Mouse (Mus musculus) ovary, postnatal 36 days (tissue): ENCODE data around the gene Tmem128.

Experiments used
- DNase-seq: peaks from one replicate; pipeline ENCODE4 v3.0.0; 2022; ENCODE audit warnings: low spot score, mixed read lengths

Tmem128 gene

DNA sequence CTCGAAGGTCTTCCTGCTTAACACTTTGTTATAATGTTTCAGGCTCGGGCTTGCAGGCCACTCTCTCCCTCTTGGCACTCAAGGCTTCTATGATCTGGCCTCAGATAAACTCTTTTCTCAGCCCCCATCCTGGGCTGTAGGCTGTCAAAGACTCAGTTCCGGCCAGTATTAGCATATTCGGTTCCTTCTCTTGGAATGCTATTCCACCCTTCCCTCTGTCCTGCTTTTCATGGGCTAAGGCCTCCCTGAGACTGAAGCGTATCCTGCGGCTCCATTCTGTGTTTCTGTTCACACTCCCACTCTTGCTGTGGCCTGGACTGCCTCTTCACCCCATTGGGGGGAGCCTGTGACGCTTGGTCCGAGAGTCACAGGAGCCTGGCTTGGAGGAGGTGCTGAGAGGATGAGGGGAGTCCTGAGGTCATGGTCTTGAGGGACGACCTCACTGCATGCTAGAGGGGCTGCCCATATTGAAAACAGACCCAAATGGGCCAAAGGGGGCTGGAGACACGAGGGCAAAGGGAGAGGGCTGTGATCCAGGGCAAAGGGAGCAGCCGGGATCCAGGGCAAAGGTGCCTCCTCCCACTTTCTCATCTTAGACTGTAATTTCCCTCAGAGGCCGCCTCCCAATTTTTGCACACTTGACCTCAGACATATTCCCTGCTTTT lies 18.1 kb downstream of the Tmem128 start:
- no peak for DNase-seq

DNA sequence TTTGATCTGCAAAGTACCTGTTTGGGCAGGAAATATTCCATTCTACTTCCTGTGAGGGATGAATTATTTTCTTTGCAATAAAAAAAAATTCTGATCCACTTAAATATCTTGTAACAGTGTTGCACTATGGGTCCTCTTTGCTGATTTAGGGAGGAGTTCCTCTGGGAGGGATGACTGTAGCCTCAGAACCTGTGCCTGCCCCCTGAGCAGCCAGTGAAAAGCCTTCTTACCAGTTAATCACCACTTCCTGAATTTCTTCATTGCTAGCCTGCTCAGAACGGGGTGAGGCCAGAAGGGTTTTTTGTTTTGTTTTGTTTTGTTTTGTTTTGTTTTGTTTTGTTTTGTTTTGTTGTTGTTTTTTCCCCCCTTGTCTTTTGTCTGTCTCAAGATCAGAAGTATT lies 20.1 kb downstream of the Tmem128 start:
- DNase-seq = no peak

DNA sequence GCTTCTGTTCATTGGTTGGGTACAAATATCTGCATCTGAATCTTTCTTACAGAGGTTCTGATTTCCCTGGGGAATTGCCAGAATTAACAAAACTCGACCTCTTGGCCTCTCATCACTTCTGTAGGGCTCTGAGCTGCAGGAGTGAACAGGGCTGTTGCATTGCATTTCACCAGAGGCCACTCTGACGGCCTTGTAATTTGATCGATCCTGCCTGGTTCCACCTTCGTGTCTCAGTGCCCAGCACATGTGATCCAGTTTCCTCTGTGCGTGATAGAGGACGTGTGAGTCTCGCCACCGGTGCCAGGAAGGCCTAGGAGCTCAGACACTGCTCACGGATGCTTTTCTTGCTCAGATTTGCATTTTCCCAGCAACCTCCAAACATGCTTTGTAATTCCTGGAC lies 25.7 kb downstream of the Tmem128 start:
- DNase-seq = no peak

DNA sequence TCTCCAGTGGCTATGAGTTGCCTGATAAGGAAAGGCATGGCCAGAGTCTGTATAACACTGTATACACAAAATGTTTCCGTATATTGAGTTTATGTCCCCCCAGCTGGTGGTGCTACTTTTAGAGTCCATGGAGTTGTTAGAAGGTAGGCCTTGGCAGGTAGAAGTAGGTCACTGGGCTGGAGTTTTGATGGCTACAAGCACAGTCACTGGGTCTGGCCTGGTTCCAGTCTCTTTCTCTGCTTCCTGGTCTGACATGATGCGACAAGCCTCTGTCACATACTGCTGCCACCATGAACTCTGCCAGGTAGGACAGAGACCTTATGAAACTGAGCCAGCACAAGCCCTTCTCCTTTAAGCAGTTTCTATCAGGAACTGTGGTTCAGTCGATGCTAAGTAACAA lies 28.5 kb downstream of the Tmem128 start:
- no peak for DNase-seq

DNA sequence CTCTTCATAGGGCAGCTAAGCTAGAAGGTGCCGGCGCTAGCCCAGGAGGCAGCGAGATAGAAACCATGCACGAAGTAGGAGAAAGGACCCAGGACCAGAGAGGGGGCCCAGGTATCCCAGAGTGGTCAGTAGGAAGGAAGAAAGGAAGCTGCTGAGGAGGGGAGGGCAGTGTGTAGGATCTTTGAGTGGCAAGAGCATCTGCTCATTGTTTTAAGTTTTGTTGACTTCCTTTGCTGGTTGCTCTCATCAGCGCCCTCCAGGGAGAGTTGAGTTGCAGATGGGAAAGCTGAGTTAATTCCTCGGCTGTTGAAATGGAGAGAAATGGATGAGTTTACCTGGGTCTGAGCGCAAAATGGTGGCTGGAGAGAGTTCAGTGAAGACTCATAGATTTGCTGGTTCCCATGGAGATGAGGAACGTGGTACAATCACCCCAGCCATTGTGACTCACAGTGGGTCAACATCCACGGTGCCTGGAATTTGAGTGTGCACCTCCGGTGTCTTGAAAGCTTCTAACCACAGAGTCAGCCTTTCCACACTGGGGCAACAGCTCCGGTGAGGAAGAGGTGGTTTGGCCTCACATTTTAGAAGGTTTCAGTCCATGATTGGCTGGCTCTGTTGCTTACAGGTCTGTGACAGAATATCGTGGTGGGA lies 41.9 kb downstream of the Tmem128 start:
- no peak for DNase-seq

DNA sequence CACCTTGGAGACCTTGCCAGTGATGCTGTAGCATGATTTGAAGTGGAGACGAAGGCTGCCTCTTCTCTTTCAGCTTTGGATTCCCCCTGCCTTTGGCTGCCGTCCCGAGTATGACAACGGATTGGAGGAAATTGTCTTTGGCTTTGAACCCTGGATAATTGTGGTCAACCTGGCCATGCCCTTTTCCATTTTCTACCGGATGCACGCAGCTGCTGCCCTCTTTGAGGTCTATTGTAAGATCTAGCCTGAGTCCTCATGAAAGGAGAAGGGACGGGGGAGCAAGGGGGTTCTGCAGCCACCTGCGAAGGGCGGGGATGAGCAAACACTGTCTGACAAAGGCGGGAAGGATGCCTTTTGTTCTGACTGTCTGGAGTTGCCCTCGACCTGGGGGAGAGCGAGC lies 42.7 kb downstream of the Tmem128 start:
- DNase-seq = no peak

DNA sequence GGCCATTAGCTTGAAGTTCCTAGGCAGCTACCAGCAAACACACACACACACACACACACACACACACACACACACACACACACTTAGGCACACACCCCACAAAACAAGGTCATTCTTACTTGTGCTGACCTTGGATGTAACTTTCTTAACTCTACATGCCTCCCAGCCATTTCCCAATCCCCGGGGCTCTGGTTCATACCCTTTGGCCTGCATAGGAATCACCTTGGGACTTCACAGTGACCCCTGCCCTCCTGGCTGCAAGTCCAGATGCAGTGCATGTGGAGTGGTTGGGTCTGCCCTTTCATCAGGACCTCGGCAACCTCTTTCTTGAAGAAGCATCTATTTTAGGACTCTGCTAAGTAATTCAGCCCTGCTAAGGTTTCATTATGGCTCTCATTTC lies 45.3 kb downstream of the Tmem128 start:
- DNase-seq = no peak

DNA sequence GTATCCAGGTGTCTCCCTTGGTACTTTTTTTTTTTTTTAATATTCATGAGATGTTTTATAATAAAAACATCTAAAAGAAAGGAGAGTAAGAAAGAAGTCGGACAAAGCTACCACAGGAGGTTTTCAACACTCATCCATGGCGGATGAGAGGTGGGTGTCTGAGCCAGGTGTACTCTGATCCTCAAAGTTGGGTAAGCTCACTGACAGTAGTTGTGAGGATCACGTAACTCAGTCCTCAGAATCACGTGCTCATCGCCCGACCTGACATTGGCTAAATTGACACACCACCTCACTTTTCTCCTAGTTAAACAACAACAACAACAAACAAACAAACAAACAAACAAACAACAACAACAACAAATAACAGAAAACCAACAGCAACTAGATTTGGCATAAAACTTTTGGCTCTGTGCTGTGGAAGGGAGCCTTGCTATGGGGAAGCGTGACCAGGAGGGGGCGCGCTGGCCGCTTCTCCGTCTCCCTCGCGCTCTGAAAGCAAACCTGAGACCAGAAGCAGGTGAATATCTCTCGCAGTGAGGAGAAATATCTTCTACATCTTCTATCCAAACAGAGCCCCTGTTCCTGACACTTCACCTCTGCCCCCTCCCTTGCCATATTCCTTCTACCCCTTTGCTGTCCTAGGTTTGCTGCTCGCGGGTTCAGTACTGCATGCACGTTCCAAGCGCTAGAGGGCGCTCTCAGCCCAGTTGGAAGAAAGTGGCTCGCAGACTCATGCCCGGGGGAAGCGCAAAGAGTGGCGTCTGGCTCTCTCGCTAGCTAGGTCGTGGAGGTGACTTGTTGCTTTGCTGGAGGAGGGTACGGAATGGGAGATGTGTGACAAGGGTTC lies 47.5 kb downstream of the Tmem128 start:
- DNase-seq = peak; percentile 85

DNA sequence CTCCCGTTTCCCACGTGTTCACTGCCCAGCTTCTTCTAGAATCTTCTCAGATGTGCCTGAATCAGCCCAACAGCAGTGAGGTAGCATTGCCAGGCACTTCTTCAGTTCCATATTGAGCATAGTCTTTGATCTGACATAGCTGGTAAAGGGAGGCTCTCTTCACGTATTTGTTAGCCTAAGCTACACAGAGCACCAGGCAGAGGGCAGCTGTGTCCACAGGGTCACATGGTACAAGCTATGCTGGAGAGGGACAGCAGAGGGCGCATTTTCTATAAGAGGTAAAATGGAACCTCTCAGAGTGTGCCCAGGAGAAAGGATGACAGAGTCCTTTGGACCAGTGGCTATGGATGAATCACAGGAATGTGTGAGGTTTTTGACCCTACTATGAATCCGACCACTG lies 48.9 kb downstream of the Tmem128 start:
- peak; percentile 32 for DNase-seq

DNA sequence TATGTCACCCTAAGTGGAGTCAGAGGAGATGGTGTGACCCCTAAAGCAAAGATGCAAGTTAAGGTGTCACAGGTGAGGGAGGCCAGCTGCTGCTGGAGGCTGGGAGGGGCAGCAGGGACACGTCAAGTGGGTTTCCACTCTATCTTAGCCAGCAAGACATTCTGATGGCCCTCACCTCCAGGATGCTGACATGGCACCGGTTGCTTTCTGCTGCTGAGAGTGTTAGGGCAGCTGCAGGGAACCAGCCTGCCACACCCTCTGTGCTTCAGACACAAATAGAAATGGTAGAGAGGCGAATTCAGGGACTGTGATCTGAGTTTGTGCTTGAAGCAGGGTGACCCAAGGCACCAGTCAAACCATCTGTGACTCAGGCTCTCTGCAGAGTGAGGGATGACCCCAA lies 49.8 kb downstream of the Tmem128 start:
- DNase-seq = no peak
